Mouse (Mus musculus): ENCODE data around the gene Specc1.
A peak's percentile ranks its signal among the peaks of the same experiment; 100 is the strongest.

Gene Specc1

DNA sequence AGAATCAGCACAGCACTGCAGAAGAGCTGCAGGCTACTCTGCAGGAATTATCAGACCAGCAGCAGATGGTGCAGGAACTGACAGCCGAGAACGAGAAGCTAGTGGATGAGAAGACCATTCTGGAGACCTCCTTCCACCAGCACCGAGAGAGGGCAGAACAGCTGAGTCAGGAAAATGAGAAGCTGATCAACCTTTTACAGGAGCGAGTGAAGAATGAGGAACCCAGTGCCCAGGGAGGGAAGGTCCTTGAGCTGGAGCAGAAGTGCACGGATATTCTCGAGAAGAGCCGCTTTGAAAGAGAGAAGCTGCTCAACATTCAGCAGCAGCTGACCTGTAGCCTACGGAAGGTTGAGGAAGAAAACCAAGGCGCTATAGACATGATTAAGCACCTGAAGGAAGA lies 162.0 kb downstream of the Specc1 start:
- DNase-seq: peak; percentile 5

DNA sequence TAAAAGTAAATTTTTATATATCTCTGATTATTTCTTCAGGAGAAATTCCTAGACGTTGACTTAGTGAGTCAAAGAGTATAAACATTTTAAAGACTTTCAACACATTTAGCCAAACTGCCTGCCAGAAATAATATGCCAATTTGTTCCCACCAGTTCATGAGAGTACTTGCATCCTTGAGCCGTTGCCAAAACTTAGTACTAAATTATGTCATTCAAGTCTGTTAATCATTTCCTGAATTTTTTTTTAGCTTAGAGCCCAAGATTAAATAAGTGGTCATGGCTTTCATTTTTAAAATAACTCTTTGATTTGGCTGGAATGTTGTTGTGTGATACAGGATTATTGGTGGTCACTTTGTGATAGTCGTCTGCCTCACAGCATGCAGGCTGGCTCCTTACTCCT lies 163.3 kb downstream of the Specc1 start:
- DNase-seq: peak; percentile 67

DNA sequence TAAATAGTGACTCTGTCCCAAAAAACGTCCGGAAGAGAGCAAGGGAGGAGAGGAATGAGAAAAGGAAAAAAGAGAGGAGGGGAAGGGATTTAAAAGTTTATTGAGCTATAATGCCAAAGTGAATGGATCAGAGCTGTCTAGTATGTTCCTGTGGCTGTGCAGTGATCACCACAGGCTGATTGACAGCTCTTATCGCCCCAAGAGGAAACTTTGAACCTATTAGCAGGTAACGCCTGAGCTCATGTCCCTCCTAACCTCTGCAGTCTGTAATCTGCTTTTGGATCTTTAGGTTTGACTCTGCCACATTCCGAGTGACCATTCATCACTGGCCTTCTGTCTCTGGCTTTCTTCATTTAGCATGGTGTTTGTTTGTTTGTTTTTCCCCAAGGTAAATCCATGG lies 164.8 kb downstream of the Specc1 start:
- no peak for DNase-seq

- DNase-seq: peak; percentile 93
Observed at GRCm38 (mm10) chr11:62127692-62128091, 171.1 kb downstream of the Specc1 start.

DNA sequence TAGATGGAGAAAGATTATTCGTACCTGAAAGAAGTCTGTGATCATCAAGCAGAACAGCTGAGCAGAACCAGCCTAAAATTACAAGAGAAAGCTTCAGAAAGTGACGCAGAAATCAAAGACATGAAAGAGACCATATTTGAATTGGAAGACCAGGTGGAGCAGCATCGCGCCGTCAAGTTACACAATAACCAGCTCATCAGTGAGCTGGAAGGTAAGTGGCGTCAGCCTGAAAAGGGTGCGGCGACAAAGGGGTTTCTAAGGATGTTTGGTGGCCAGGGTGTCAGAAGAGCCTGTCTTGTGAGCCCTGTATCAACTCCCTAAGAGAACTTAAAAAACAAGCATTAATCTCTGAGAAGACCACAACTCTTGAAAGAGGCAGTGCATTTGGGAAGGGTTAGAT lies 171.6 kb downstream of the Specc1 start:
- DNase-seq: no peak

GRCm38 (mm10) chr11:62130191-62130590 lies 173.6 kb downstream of the Specc1 start:
- no peak for DNase-seq

DNA sequence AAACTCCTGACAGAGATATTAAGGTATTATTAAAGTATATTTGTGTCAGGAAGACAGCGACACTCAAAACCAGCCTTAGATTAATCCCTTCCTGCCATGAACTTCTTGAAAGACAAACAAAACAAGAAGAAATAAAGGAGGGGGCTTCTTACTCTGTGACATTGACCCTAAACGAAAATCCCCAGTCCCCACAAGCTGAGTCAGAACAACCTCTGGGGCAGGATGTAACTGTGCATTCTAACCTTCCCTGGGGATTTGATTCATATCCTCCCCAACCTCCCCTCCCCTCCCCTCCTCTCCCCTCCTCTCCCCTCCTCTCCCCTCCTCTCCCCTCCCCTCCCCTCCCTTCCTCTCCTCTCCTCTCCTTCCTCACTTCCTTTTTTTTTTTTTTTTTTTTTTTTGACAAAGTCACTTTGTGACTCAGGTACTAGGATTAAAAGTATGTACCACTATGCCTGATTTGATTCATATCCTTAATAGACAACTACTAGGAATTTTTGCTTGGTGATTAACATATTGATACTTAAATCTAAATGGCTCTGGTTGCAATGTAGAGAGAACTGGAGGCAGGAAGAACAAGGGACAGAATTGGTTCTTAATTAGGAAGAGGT lies 174.2 kb downstream of the Specc1 start:
- no peak for DNase-seq

GRCm38 (mm10) chr11:62131601-62132000 lies 175.0 kb downstream of the Specc1 start:
- no peak for DNase-seq

GRCm38 (mm10) chr11:62134191-62134590 lies 177.6 kb downstream of the Specc1 start:
- DNase-seq: peak; percentile 44

DNA sequence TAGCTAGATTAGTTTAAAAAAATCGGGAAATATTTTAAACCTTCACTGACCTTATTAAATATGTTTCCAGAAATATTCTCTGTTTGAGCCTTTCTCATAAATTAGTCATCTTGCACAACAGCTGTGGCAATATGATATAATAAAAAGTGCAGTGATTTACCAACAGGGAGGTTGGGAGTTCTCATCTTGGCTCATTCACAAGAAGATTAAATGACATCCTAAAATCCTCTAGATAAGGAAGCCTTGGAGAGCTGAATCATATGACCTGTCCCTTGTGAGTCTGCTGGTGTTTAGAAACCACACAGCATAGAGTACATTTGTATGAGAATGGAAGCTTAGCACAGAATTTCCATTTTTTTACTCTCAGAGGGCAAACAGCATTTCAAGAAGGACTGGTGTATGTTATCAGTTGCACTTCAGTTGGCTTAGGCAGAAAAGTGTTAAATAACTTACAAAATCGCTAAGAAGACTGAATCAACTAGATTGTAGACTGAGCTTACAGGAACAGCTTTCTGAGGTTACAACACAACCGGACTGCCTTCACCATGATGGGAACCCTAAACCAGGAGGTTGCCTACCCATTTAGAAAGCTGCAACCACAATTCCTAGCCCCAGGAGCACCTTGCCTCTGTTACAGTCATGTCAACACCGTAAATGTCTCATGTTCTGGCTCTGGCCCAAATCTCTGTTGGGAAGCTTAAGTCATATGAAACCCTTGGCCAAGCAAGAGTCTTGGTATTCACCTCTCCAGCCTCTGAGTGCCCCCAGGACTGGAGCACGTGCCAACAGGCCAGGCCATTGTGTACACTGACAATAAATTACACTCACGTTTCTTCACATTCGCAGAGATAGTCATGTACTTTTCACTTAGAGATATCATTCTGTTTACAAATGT lies 188.9 kb downstream of the Specc1 start:
- peak; percentile 49 for DNase-seq

DNA sequence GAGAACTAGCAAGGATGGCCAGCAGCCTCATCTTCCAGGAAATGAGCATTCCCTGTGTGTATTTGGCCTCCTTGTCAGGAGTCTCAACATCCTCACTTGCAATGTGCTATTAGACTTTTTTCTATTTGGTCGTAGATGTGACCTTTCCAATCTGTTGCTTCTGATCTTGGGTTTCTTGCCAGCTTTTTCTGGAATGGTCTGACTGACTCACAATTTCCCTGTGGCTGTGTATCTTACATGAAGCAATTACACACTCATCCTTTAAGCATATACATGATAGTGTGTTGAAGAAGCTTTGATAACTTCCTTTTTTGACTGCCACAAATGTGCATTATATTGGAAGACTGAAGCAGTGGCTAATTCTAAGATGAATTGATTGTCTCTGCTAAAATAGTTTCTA lies 190.1 kb downstream of the Specc1 start:
- no peak for DNase-seq

- DNase-seq: peak; percentile 23
Observed at GRCm38 (mm10) chr11:62148026-62148425, 191.5 kb downstream of the Specc1 start.

GRCm38 (mm10) chr11:62148449-62148848 lies 191.9 kb downstream of the Specc1 start:
- DNase-seq: peak; percentile 29

DNA sequence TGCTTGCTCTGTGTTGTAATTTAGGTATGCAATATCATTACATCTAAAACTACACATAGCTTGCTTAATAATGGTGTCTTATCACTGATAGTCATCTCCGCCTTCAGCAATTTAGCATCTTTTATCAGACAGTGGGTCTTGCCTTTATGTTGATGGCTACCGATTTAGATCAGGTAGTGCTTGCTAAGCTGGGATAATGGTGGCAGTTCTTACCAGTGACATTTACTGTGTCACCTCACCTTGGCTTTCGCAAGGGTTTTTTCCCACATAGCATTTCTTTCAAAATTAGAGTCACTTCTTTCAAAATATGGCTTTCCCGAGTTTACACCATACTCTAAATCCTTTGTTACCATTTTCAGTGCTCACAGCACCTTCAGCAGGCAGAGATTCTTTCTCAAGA lies 196.5 kb downstream of the Specc1 start:
- no peak for DNase-seq

GRCm38 (mm10) chr11:62159803-62160202 lies 203.2 kb downstream of the Specc1 start:
- DNase-seq: no peak

DNA sequence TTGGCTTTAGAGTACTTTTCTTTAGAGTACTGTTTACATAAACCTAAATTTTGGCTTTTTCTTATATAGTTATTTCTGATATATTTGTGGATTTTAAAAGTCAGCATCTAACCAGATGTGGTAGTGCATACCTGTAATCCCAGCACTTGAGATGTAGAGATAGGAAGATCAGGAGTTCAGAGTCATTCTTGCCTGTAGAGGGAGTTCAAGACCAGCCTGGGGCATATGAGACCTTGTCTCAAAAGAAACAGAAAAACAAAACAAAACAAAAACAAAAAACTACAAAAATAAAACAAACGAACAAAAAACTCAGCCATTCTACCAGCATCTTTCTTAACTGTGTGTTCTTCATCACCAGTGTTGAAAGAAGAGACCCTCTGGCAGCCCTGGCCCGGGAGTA lies 204.9 kb downstream of the Specc1 start:
- no peak for DNase-seq

DNA sequence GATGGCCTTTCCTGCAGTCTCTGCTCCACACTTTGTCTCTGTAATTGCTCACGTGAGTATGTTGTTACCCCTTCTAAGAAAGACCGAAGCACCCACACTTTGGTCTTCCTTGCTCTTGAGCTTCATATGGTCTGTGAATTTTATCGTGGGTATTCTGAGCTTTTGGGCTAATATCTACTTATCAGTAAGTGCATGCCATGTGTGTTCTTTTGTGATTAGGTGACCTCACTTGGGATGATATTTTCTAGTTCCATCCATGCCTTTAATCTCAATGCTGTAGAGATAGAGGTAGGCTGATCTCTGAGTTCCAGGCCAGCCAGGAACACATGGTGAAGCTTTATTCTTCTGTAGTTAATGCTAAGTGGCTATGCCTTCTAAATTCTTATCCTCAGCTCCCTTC lies 207.8 kb downstream of the Specc1 start:
- no peak for DNase-seq

GRCm38 (mm10) chr11:62166503-62166902 lies 209.9 kb downstream of the Specc1 start:
- no peak for DNase-seq

DNA sequence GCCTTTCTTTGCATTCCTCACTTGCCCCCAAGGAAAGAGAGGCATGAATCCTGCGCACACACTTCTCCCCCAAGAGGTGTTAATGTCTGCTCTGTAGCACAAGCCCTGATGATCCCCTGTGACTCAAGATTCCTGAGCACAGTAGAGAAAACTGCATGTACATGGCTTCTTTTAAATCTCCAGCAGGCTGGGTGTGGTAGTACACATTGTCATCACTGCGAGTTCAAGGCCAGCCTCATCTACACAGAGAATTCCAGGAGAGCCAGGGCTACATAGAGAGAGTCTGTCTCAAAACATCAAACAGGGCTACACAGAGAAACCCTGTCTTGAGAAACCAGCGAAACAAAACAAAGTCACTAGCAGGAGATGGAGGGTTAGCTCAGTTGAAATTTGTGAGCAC lies 211.6 kb downstream of the Specc1 start:
- no peak for DNase-seq

DNA sequence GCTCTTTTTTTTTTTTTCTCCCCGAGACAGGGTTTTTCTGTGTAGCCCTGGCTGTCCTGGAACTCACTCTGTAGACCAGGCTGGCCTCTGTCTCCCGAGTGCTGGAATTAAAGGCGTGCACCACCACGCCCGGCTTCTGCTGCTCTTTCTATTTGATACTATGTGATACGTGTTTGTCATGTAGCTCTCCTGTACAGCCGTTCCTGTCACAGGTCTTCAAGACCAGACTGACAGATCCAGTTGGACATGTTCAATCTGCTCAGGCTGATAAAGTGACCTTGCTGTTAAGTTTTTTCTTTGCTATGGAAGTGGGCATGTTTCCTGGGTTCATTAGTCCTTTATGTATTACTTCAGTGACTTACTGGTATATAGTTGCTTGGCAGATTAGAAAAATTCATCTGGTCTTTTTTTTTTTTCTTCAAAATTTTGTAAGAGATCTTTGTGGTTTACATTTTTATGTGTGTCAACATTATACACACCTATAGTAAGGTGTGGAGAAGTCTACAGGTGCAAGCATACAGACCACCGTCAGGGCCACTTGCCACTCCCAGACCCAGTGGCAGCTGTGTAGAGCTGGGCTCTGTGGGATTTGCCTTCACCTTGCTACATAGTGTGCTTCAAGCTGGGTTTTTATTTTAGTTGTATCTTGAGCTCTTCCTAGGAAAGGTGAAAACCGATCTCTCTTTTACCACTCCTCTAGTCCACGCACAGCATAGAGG lies 221.0 kb downstream of the Specc1 start:
- no peak for DNase-seq

DNA sequence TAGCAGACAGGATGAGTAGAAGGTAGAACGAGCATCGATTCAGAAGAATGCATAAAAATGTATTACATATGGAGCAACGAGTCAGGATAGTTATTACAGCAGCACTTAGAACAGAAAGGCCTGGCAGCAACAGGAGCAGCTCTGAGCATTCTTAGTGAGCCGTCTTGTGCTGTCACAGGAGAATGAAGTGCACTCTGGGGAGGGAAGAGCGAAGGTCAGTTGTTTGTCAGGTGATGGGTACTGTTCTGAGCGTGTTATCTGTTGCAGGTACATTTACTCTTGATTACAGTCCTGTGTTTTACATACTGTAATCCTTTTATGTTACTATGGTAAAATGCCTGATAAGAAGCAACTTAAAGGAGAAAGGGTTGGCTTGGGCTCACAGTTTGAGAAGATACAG lies 224.2 kb downstream of the Specc1 start:
- DNase-seq: no peak

GRCm38 (mm10) chr11:62184900-62185299 lies 228.3 kb downstream of the Specc1 start:
- no peak for DNase-seq

DNA sequence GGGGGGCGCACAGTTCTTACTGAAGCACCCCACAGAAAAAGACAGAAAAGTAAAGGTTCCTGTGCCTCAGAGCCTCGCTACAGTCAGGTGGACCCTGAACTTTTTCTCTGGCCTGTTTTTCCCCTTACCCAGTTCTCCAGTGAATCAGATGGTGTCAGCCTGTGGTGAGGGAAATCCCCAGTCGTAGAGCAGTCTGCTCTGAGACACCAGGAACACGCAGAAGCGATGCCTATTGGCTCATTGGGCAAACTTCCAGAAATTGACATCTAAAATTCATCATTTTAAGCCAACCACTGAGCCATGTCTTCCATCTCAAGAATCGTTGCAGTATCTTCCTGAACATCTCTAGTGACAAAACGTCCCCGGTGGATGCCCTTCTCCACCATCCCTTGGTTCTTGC lies 230.5 kb downstream of the Specc1 start:
- DNase-seq: no peak

GRCm38 (mm10) chr11:62192050-62192449 lies 235.5 kb downstream of the Specc1 start:
- no peak for DNase-seq
